Mouse (Mus musculus) stomach, postnatal 0 days (tissue): Measurements from ENCODE around the gene Adcy2.

Experiments
- CTCF ChIP-seq: IDR thresholded peaks from 2 replicates; pipeline ENCODE4 v1.5.1; 2016; ENCODE audit warnings: antibody characterized with exemption, low read depth, mild to moderate bottlenecking, moderate library complexity
- EP300 ChIP-seq: optimal IDR thresholded peaks from 2 replicates; pipeline ENCODE3; 2016; ENCODE audit warnings: antibody characterized with exemption

- TF ChIP-seq CTCF (peak; percentile 4; the same call in 1 of the 2 replicates), EP300 (no peak)
Observed at GRCm38 (mm10) chr13:68836183-68836582, 163.2 kb downstream of the Adcy2 start.
